Mouse (Mus musculus) myocyte (in vitro differentiated cells): Measurements from ENCODE around the gene Grm8. TPM values are rescaled to one million over a fixed set of nuclear protein-coding genes. Genes with fewer than 3 reads are reported as not detected.

Experiments used
- H3K27me3 ChIP-seq: one replicate; pipeline ENCODE4 v1.6.1; 2011; ENCODE audit not compliant: control insufficient read depth, insufficient read depth, insufficient read length
- H3K36me3 ChIP-seq: one replicate; pipeline ENCODE4 v1.6.1; 2011; ENCODE audit not compliant: control insufficient read depth, insufficient read depth
- H3K4me2 ChIP-seq: one replicate; pipeline ENCODE4 v1.6.1; 2011; ENCODE audit warnings: low read depth, control low read depth
- H3K4me3 ChIP-seq: one replicate; pipeline ENCODE4 v1.5.1; 2011; ENCODE audit warnings: mild to moderate bottlenecking, control low read depth, moderate library complexity
- H3K79me2 ChIP-seq: one replicate; pipeline ENCODE4 v1.6.1; 2011; ENCODE audit not compliant: control insufficient read depth, insufficient read depth
- H3ac ChIP-seq: one replicate; pipeline ENCODE4 v1.6.1; 2011; ENCODE audit not compliant: control insufficient read depth, insufficient read length
- CEBPB ChIP-seq: IDR thresholded peaks from 2 replicates; pipeline ENCODE4 v1.6.1; 2011; ENCODE audit warnings: mild to moderate bottlenecking, moderate library complexity; ENCODE audit not compliant: poor library complexity, insufficient read depth, severe bottlenecking
- E2F4 ChIP-seq: IDR thresholded peaks from one replicate; pipeline ENCODE4 v1.6.1; 2011; ENCODE audit warnings: mild to moderate bottlenecking, control low read depth, moderate library complexity; ENCODE audit not compliant: insufficient read depth
- MAX ChIP-seq: IDR thresholded peaks from one replicate; pipeline ENCODE4 v1.6.1; 2011; ENCODE audit warnings: low read depth, mild to moderate bottlenecking, control low read depth
- MYOD1 ChIP-seq, 3 experiments: IDR thresholded peaks; one replicate each; pipeline ENCODE4 v1.6.1; 2011; ENCODE audit warnings: control low read depth in 2 of 3, low read depth in 2 of 3, mild to moderate bottlenecking in 2 of 3, moderate library complexity in 1 of 3; ENCODE audit not compliant: insufficient read length in 2 of 3, control insufficient read depth in 1 of 3
- MYOG ChIP-seq, 3 experiments: IDR thresholded peaks; one replicate each; pipeline ENCODE4 v1.6.1; 2011; ENCODE audit warnings: control low read depth in 2 of 3, low read depth in 2 of 3, mild to moderate bottlenecking in 2 of 3; ENCODE audit not compliant: insufficient read length in 2 of 3, control insufficient read depth in 1 of 3, insufficient read depth in 1 of 3
- POLR2A ChIP-seq: IDR thresholded peaks from one replicate; pipeline ENCODE4 v1.6.1; 2011; ENCODE audit warnings: low read depth, mild to moderate bottlenecking, control low read depth, moderate library complexity; ENCODE audit not compliant: insufficient read length
- POLR2AphosphoS2 ChIP-seq: IDR thresholded peaks from one replicate; pipeline ENCODE4 v1.6.1; 2011; ENCODE audit warnings: low read depth, control low read depth; ENCODE audit not compliant: insufficient read length
- REST ChIP-seq: IDR thresholded peaks from one replicate; pipeline ENCODE4 v1.6.1; 2011; ENCODE audit warnings: mild to moderate bottlenecking, control low read depth, moderate library complexity; ENCODE audit not compliant: insufficient read depth, insufficient read length
- SRF ChIP-seq: IDR thresholded peaks from one replicate; pipeline ENCODE4 v1.6.1; 2011; ENCODE audit warnings: low read depth; ENCODE audit not compliant: control insufficient read depth, insufficient read length
- TCF12 ChIP-seq: IDR thresholded peaks from one replicate; pipeline ENCODE4 v1.6.1; 2011; ENCODE audit warnings: mild to moderate bottlenecking, control low read depth; ENCODE audit not compliant: poor library complexity, insufficient read depth, severe bottlenecking
- TCF3 ChIP-seq: IDR thresholded peaks from one replicate; pipeline ENCODE4 v1.6.1; 2011; ENCODE audit warnings: low read depth, control low read depth; ENCODE audit not compliant: insufficient read length
- USF1 ChIP-seq: IDR thresholded peaks from one replicate; pipeline ENCODE4 v1.6.1; 2011; ENCODE audit warnings: low read depth, mild to moderate bottlenecking, control low read depth, moderate library complexity
- polyA plus RNA-seq: library from polyadenylated mRNA; unstranded; fragments of >200 nt; fragmentation: generic; extraction: Trizol; gene quantifications from one replicate; pipeline ENCODE4 v1.2.1, GENCODE M21; 2012; ENCODE audit warnings: missing spikeins

Grm8 gene
- polyA plus RNA-seq, 1 experiment, result not detected

- Histone ChIP-seq H3K4me3 (no peak overlapping the region), H3K79me2 (no peaks in the 10 kb centered on the region), H3K27me3 (no peaks in the 10 kb centered on the region), H3K36me3 (no peaks in the 10 kb centered on the region), H3ac (no peak overlapping the region), H3K4me2 (no peak overlapping the region)
- TF ChIP-seq USF1 (no peak), MYOG (IDR thresholded peaks at IDR 0.05; ENCODE audit: control insufficient read depth in 1 of 3, insufficient read depth in 1 of 3, insufficient read length in 2 of 3, low read depth in 2 of 3) (no peak), MAX (no peak), REST (no peak), TCF3 (no peak), POLR2AphosphoS2 (no peak), CEBPB (no peak), TCF12 (no peak), SRF (no peak), POLR2A (no peak), E2F4 (no peak), MYOD1 (IDR thresholded peaks at IDR 0.05; ENCODE audit: control insufficient read depth in 1 of 3, insufficient read length in 2 of 3, low read depth in 2 of 3) (no peak)
These were observed 157.6 kb downstream of the Grm8 start for GRCm38 (mm10) chr6:27977361-27977760.

- H3K36me3 ChIP-seq, result no peaks in the 10 kb centered on the region
- H3K4me3 ChIP-seq, result no peak overlapping the region
- no peaks in the 10 kb centered on the region for H3K27me3 ChIP-seq
- no peak overlapping the region for H3K4me2 ChIP-seq
- no peaks in the 10 kb centered on the region for H3K79me2 ChIP-seq
- no peak overlapping the region for H3ac ChIP-seq
- TF ChIP-seq REST (no peak), E2F4 (no peak), POLR2A (no peak), MYOG (IDR thresholded peaks at IDR 0.05; ENCODE audit: control insufficient read depth in 1 of 3, insufficient read depth in 1 of 3, insufficient read length in 2 of 3, low read depth in 2 of 3) (no peak), MAX (no peak), CEBPB (no peak), POLR2AphosphoS2 (no peak), USF1 (no peak), TCF12 (no peak), MYOD1 (IDR thresholded peaks at IDR 0.05; ENCODE audit: control insufficient read depth in 1 of 3, insufficient read length in 2 of 3, low read depth in 2 of 3) (no peak), TCF3 (no peak), SRF (no peak)
These were observed 166.1 kb downstream of the Grm8 start for GRCm38 (mm10) chr6:27968859-27969258.

GRCm38 (mm10) chr6:27967037-27967436, 167.9 kb downstream of the Grm8 start:
- Histone ChIP-seq H3K79me2 (no peaks in the 10 kb centered on the region), H3ac (no peak overlapping the region), H3K27me3 (no peaks in the 10 kb centered on the region), H3K36me3 (no peaks in the 10 kb centered on the region), H3K4me3 (no peak overlapping the region), H3K4me2 (no peak overlapping the region)
- TF ChIP-seq CEBPB (no peak), E2F4 (no peak), POLR2A (no peak), REST (no peak), MYOD1 (IDR thresholded peaks at IDR 0.05; ENCODE audit: control insufficient read depth in 1 of 3, insufficient read length in 2 of 3, low read depth in 2 of 3) (no peak), TCF12 (no peak), POLR2AphosphoS2 (no peak), TCF3 (no peak), USF1 (no peak), MYOG (IDR thresholded peaks at IDR 0.05; ENCODE audit: control insufficient read depth in 1 of 3, insufficient read depth in 1 of 3, insufficient read length in 2 of 3, low read depth in 2 of 3) (no peak), SRF (no peak), MAX (no peak)

GRCm38 (mm10) chr6:27965237-27965636, 169.7 kb downstream of the Grm8 start:
- TF ChIP-seq CEBPB, result no peak
- TF ChIP-seq MAX, result no peak
- TF ChIP-seq POLR2A, result no peak
- TF ChIP-seq TCF3, result no peak
- TF ChIP-seq REST, result no peak
- TF ChIP-seq MYOD1 (IDR thresholded peaks at IDR 0.05; ENCODE audit: control insufficient read depth in 1 of 3, insufficient read length in 2 of 3, low read depth in 2 of 3), result no peak
- no peak for TF ChIP-seq MYOG (IDR thresholded peaks at IDR 0.05; ENCODE audit: control insufficient read depth in 1 of 3, insufficient read depth in 1 of 3, insufficient read length in 2 of 3, low read depth in 2 of 3)
- no peak for TF ChIP-seq POLR2AphosphoS2
- TF ChIP-seq SRF, result no peak
- no peak for TF ChIP-seq E2F4
- TF ChIP-seq TCF12, result no peak
- TF ChIP-seq USF1, result no peak
- H3K4me3 ChIP-seq, result no peak overlapping the region
- H3K36me3 ChIP-seq, result no peaks in the 10 kb centered on the region
- H3K4me2 ChIP-seq, result no peak overlapping the region
- no peaks in the 10 kb centered on the region for H3K79me2 ChIP-seq
- H3ac ChIP-seq, result no peak overlapping the region
- H3K27me3 ChIP-seq, result no peaks in the 10 kb centered on the region
